Mouse (Mus musculus): ENCODE results near the gene Gfpt2. TPM values are rescaled to one million over a fixed set of nuclear protein-coding genes. Genes with fewer than 3 reads are reported as not detected.

Gene Gfpt2
- total and polyA plus RNA-seq, 3 experiments, result 0.04 TPM; not detected in 2

- Histone ChIP-seq H3K9me3 (replicated peaks; ENCODE audit: low read length) (no peaks in the 10 kb centered on the region), H3K4me2 (ENCODE audit: insufficient read depth, low read depth, poor library complexity, severe bottlenecking) (no peak overlapping the region), H3K9ac (ENCODE audit: insufficient read depth, low read depth) (no peak overlapping the region), H3K79me2 (replicated peaks; ENCODE audit: control insufficient read depth, extremely low read depth, insufficient read depth, poor library complexity, severe bottlenecking) (no peaks in the 10 kb centered on the region), H3K27me3 (replicated peaks) (peaks cover 6% of the 10 kb centered on the region), H3K36me3 (replicated peaks in 1 of 2; ENCODE audit: control insufficient read depth in 1 of 2, insufficient read depth in 1 of 2, low read length in 1 of 2) (no peaks in the 10 kb centered on the region), H3K4me1 (ENCODE audit: control insufficient read depth in 1 of 2, insufficient read depth in 2 of 2) (no peaks in the 10 kb centered on the region), H3K27ac (ENCODE audit: insufficient read depth, low read depth) (no peak overlapping the region), H3K4me3 (replicated peaks in 1 of 3; ENCODE audit: low read depth in 2 of 3, low read length in 2 of 3, poor library complexity in 1 of 3) (no peak overlapping the region)
- DNase-seq (ENCODE audit: extremely low read depth), result no peak
- dilution Hi-C loops (cut with MboI; ENCODE audit: extremely low pct_ligation_motif_present, extremely low pct_unique_long_range_greater_than_20kb, low sequenced_read_pairs) (no loop called here), in situ Hi-C loops (cut with MboI; ENCODE audit: low pct_ligation_motif_present, low pct_unique_long_range_greater_than_20kb, low sequenced_read_pairs) (no loop called here)
- TF ChIP-seq ZMIZ1 (IDR thresholded peaks at IDR 0.05; ENCODE audit: low read depth, low read length), result no peak
- no peak for TF ChIP-seq USF1 (IDR thresholded peaks at IDR 0.05; ENCODE audit: low read depth, low read length)
- no peak for TF ChIP-seq ETS1 (conservative IDR thresholded peaks at IDR 0.05; ENCODE audit: low read depth, low read length)
- no peak for TF ChIP-seq MAFK (IDR thresholded peaks at IDR 0.05; ENCODE audit: insufficient replicate concordance, low read length)
- no peak for TF ChIP-seq ELF1 (IDR thresholded peaks at IDR 0.05; ENCODE audit: low read depth, low read length)
Observed at GRCm38 (mm10) chr11:49829176-49829745, 35.3 kb downstream of the Gfpt2 start.

DNA sequence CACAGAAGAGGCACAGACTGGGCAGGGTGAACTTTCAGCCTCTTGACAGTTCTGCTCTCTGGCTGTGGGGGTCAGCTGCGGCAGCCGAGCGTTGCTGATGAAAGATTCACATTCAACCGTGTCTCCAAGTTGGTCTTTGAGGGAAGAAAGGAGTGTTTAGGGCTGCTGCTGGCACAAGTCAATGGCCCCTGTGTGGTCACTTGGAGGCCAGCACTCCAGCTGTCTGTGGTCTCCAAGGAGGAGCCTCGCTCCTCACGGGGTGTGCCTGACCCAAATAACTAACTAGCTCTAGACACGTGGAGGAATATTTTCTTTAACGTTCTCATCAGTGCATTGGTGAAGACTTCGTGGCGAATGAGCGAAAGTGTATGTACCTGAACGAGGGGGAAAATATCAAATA is 38.0 kb downstream of the Gfpt2 start:
- Histone ChIP-seq H3K27me3 (replicated peaks) (peaks cover 2% of the 10 kb centered on the region), H3K27ac (ENCODE audit: insufficient read depth, low read depth) (no peak overlapping the region), H3K79me2 (replicated peaks; ENCODE audit: control insufficient read depth, extremely low read depth, insufficient read depth, poor library complexity, severe bottlenecking) (no peaks in the 10 kb centered on the region), H3K9me3 (replicated peaks; ENCODE audit: low read length) (no peaks in the 10 kb centered on the region), H3K9ac (ENCODE audit: insufficient read depth, low read depth) (no peak overlapping the region), H3K36me3 (replicated peaks in 1 of 2; ENCODE audit: control insufficient read depth in 1 of 2, insufficient read depth in 1 of 2, low read length in 1 of 2) (no peaks in the 10 kb centered on the region), H3K4me3 (replicated peaks in 1 of 3; ENCODE audit: low read depth in 2 of 3, low read length in 2 of 3, poor library complexity in 1 of 3) (no peak overlapping the region), H3K4me2 (ENCODE audit: insufficient read depth, low read depth, poor library complexity, severe bottlenecking) (no peak overlapping the region), H3K4me1 (ENCODE audit: control insufficient read depth in 1 of 2, insufficient read depth in 2 of 2) (no peaks in the 10 kb centered on the region)
- no peak for DNase-seq (ENCODE audit: extremely low read depth)
- TF ChIP-seq TCF12 (IDR thresholded peaks at IDR 0.05; ENCODE audit: low read depth, low read length) (no peak), IRF4 (IDR thresholded peaks at IDR 0.05; ENCODE audit: low read depth, low read length) (no peak), POLR2AphosphoS2 (IDR thresholded peaks at IDR 0.05; ENCODE audit: low read depth, low read length) (no peak), MAZ (IDR thresholded peaks at IDR 0.05; ENCODE audit: low read depth, low read length) (no peak), RCOR1 (conservative IDR thresholded peaks at IDR 0.05; ENCODE audit: low read depth, low read length) (no peak), RAD21 (IDR thresholded peaks at IDR 0.05; ENCODE audit: low read depth, low read length) (no peak), ZMIZ1 (IDR thresholded peaks at IDR 0.05; ENCODE audit: low read depth, low read length) (no peak), CHD2 (IDR thresholded peaks at IDR 0.05; ENCODE audit: low read length) (no peak), EP300 (IDR thresholded peaks at IDR 0.05; ENCODE audit: low read length) (no peak), USF1 (IDR thresholded peaks at IDR 0.05; ENCODE audit: low read depth, low read length) (no peak), SMC3 (IDR thresholded peaks at IDR 0.05; ENCODE audit: low read depth, low read length) (no peak), BHLHE40 (IDR thresholded peaks at IDR 0.05; ENCODE audit: low read depth, low read length) (no peak), SIN3A (IDR thresholded peaks at IDR 0.05; ENCODE audit: low read length) (no peak), ZNF384 (IDR thresholded peaks at IDR 0.05; ENCODE audit: low read depth, low read length) (no peak), CHD1 (IDR thresholded peaks at IDR 0.05; ENCODE audit: low read depth, low read length) (no peak), JUN (IDR thresholded peaks at IDR 0.05; ENCODE audit: insufficient read depth, low read depth, low read length) (no peak)
- in situ Hi-C loops (cut with MboI; ENCODE audit: low pct_ligation_motif_present, low pct_unique_long_range_greater_than_20kb, low sequenced_read_pairs) (no loop called here), dilution Hi-C loops (cut with MboI; ENCODE audit: extremely low pct_ligation_motif_present, extremely low pct_unique_long_range_greater_than_20kb, low sequenced_read_pairs) (no loop called here)

All from CH12.LX (cell line).